Mouse (Mus musculus) layer of hippocampus, adult 18-20 months (tissue): Measurements from ENCODE around the gene Zmym6. TPM values are rescaled to one million over a fixed set of nuclear protein-coding genes. Genes with fewer than 3 reads are reported as not detected.

Source experiments
- total RNA-seq, 2 experiments: library from RNA; stranded (reverse); gene quantifications; 2 replicates each; pipeline ENCODE4 v1.2.3; 2021

Zmym6 gene
- total RNA-seq, 2 experiments from 2014 or later = 35.7 to 37.7 TPM

Other genes starting within 250 kb of the Zmym6 start
- 10 to 100 TPM; 48.2 to 48.5 TPM for gene Zmym4, start 109.2 kb upstream of the Zmym6 start, total RNA-seq
- 100 to 1,000 TPM; 271 to 272 TPM for gene Sfpq, start 56.1 kb upstream of the Zmym6 start, total RNA-seq
- gene Zmym1, start 16.2 kb upstream of the Zmym6 start, total RNA-seq = 10 to 100 TPM; 14.4 to 16.0 TPM
- 1 to 10 TPM; 4.3 to 4.6 TPM for gene Tmem35b, start 46.3 kb downstream of the Zmym6 start, total RNA-seq
- gene Dlgap3, start 91.8 kb downstream of the Zmym6 start, total RNA-seq = 100 to 1,000 TPM; 285 to 286 TPM
- 10 to 100 TPM; 49.3 to 51.7 TPM for gene Smim12, start 166.4 kb downstream of the Zmym6 start, total RNA-seq
- 1 to 10 TPM; 1.5 to 1.7 TPM for gene Gja4, start 236.7 kb downstream of the Zmym6 start, total RNA-seq